ENCODE assay signal across 11 mouse cellular contexts in genomic region chr19:5695849-5696462, GRCm38 (mm10). TPM values are rescaled to one million over a fixed set of nuclear protein-coding genes. Genes with fewer than 3 reads are reported as not detected.
DNase-seq lines count a peak whose midpoint lies in the region; ATAC-seq lines count a peak whose summit lies in the region.
"Had no signal": no experiment of that assay in that cellular context is flagged by ENCODE, and none has a peak within 500 bp of the region (broad histone marks: within the 10 kb centered on the region; RNA-seq: fewer than 3 reads in every experiment).

No protein-coding gene starts in this region.

- no peaks in the 10 kb centered on the region for H3K9me3 ChIP-seq in heart, embryonic 15.5 days (replicated peaks)
- H3K9me3 ChIP-seq in hindbrain, embryonic 11.5 days (ENCODE audit: control insufficient read depth, low read length), result no peaks in the 10 kb centered on the region

- no peaks in the 10 kb centered on the region for H3K27me3 ChIP-seq in heart, embryonic 15.5 days
- peaks cover 7% of the 10 kb centered on the region; the same call in 1 of the 2 replicates for H3K27me3 ChIP-seq in hindbrain, embryonic 11.5 days (ENCODE audit: control insufficient read depth, insufficient read depth, low read length)

- H3K36me3 ChIP-seq in heart, embryonic 15.5 days, result peaks cover 71% of the 10 kb centered on the region
- peaks cover 8% of the 10 kb centered on the region; the same call in 1 of the 2 replicates for H3K36me3 ChIP-seq in hindbrain, embryonic 11.5 days (ENCODE audit: control insufficient read depth, insufficient read depth, low read length)

- H3K4me3 ChIP-seq in heart, embryonic 15.5 days, result no peak overlapping the region; the same call in 1 of the 2 replicates
- peak overlapping the region; percentile 26 for H3K4me3 ChIP-seq in hindbrain, embryonic 11.5 days (ENCODE audit: low read depth, low read length)

- H3K9ac ChIP-seq in heart, embryonic 15.5 days, result no peak overlapping the region
- peak overlapping the region; percentile 28; the same call in 1 of the 2 replicates for H3K9ac ChIP-seq in hindbrain, embryonic 11.5 days (ENCODE audit: low read depth, low read length)
- H3K9ac ChIP-seq: liver, embryonic 14.5 days had no signal

- no peak for DNase-seq in heart, adult 18-20 months
- peak; percentile 86 for DNase-seq in embryo, embryonic 10 days (ENCODE audit: low spot score)
- peak; percentile 69 for DNase-seq in hindbrain, embryonic 11.5 days (ENCODE audit: low spot score)
- peak; percentile 55 for DNase-seq in neural tube, embryonic 10.5 days (ENCODE audit: extremely low spot score, low spot score)
- DNase-seq in spleen, postnatal 4 days (ENCODE audit: low spot score in 2 of 2), result no peak
- DNase-seq in layer of hippocampus, postnatal 14 days (ENCODE audit: low spot score in 2 of 2), result no peak
- DNase-seq: thymus, postnatal 25 days had no signal

- ATAC-seq in heart, embryonic 15.5 days (replicated peaks; ENCODE audit: insufficient number of reproducible peaks, insufficient read depth, low FRiP score, low read depth), result no peak
- ATAC-seq in hindbrain, embryonic 11.5 days (ENCODE audit: low FRiP score), result peak; percentile 49; the same call in 1 of the 2 replicates
- ATAC-seq in erythroblast, adult 5-6 weeks (replicated peaks; ENCODE audit: low FRiP score, poor library complexity, severe bottlenecking), result no peak

- H3K4me2 ChIP-seq in heart, embryonic 15.5 days, result peak overlapping the region; percentile 32; the same call in 1 of the 2 replicates
- H3K4me2 ChIP-seq in hindbrain, embryonic 11.5 days (replicated peaks; ENCODE audit: low read depth, low read length), result peak overlapping the region; percentile 46

- H3K4me1 ChIP-seq in heart, embryonic 15.5 days (replicated peaks), result peaks cover 35% of the 10 kb centered on the region
- peaks cover 11% of the 10 kb centered on the region; the same call in 1 of the 2 replicates for H3K4me1 ChIP-seq in hindbrain, embryonic 11.5 days (replicated peaks; ENCODE audit: control insufficient read depth, insufficient read depth, low read length)

- WGBS in heart, embryonic 15.5 days, result 47% methylated on average over 41 of the region's 41 CpGs
- 14% methylated on average over 41 of the region's 41 CpGs for WGBS in hindbrain, embryonic 11.5 days

- no peak overlapping the region for H3K27ac ChIP-seq in heart, embryonic 15.5 days
- no peak overlapping the region for H3K27ac ChIP-seq in hindbrain, embryonic 11.5 days (ENCODE audit: low read depth, low read length)
- H3K27ac ChIP-seq: liver, embryonic 14.5 days had no signal

RNA-seq across cellular contexts. Expression of gene Pcnx3, which starts 7.2 kb away (rescaled TPM):
- polyA plus RNA-seq in heart, embryonic 15.5 days (2015; fragmentation: Nextera tagmentation; extraction: Ambion mirVana), result 8.9 and 14.2 TPM in 2 replicates
- total RNA-seq in heart, adult 18-20 months (2021), result 10 to 100 TPM; 17.3 to 18.4 TPM
- polyA plus RNA-seq in hindbrain, embryonic 11.5 days (2014; fragmentation: Nextera tagmentation; extraction: Ambion mirVana), result 22.9 and 23.1 TPM in 2 replicates
- total RNA-seq in layer of hippocampus, postnatal 14 days (2021), result 10 to 100 TPM; 66.3 to 72.2 TPM
- total RNA-seq in erythroblast, adult 5-6 weeks (2015; ENCODE audit: low replicate concordance), result 10.7 and 16.3 TPM in 2 replicates
- 14.8 and 20.3 TPM in 2 replicates for total RNA-seq in erythroblast, adult 5-6 weeks (2017; ENCODE audit: low replicate concordance)

RNA-seq across cellular contexts. Expression of gene Map3k11, which starts 7.4 kb away (rescaled TPM):
- 23.7 and 29.6 TPM in 2 replicates for polyA plus RNA-seq in heart, embryonic 15.5 days (2015; fragmentation: Nextera tagmentation; extraction: Ambion mirVana)
- total RNA-seq in heart, adult 18-20 months (2021), result 10 to 100 TPM; 21.5 to 25.2 TPM
- polyA plus RNA-seq in hindbrain, embryonic 11.5 days (2014; fragmentation: Nextera tagmentation; extraction: Ambion mirVana), result 13.4 and 14.7 TPM in 2 replicates
- 10 to 100 TPM; 16.1 to 17.0 TPM for total RNA-seq in layer of hippocampus, postnatal 14 days (2021)
- 5.0 and 7.3 TPM in 2 replicates for total RNA-seq in erythroblast, adult 5-6 weeks (2015; ENCODE audit: low replicate concordance)
- 8.4 and 11.2 TPM in 2 replicates for total RNA-seq in erythroblast, adult 5-6 weeks (2017; ENCODE audit: low replicate concordance)

RNA-seq across cellular contexts. Expression of gene Kcnk7, which starts 8.2 kb away (rescaled TPM):
- polyA plus RNA-seq in heart, embryonic 15.5 days (2015; fragmentation: Nextera tagmentation; extraction: Ambion mirVana), result 0.40 TPM in 1 of 2 replicates, not detected in the other
- not detected for total RNA-seq in heart, adult 18-20 months (2021)
- 0.19 TPM in 1 of 2 replicates, not detected in the other for polyA plus RNA-seq in hindbrain, embryonic 11.5 days (2014; fragmentation: Nextera tagmentation; extraction: Ambion mirVana)
- not detected for total RNA-seq in layer of hippocampus, postnatal 14 days (2021)
- not detected in 2 replicates for total RNA-seq in erythroblast, adult 5-6 weeks (2015; ENCODE audit: low replicate concordance)
- total RNA-seq in erythroblast, adult 5-6 weeks (2017; ENCODE audit: low replicate concordance), result not detected in 2 replicates
- total RNA-seq: granulocyte monocyte progenitor cell, adult 5-6 weeks had no signal

RNA-seq across cellular contexts. Expression of gene Ehbp1l1, which starts 30.2 kb away (rescaled TPM):
- polyA plus RNA-seq in heart, embryonic 15.5 days (2015; fragmentation: Nextera tagmentation; extraction: Ambion mirVana), result 82.6 and 84.3 TPM in 2 replicates
- 100 to 1,000 TPM; 134 to 144 TPM for total RNA-seq in heart, adult 18-20 months (2021)
- polyA plus RNA-seq in hindbrain, embryonic 11.5 days (2014; fragmentation: Nextera tagmentation; extraction: Ambion mirVana), result 4.4 and 6.2 TPM in 2 replicates
- total RNA-seq in layer of hippocampus, postnatal 14 days (2021), result 10 to 100 TPM; 15.6 to 20.1 TPM
- total RNA-seq in erythroblast, adult 5-6 weeks (2015; ENCODE audit: low replicate concordance), result 27.5 and 57.9 TPM in 2 replicates
- 236 and 446 TPM in 2 replicates for total RNA-seq in erythroblast, adult 5-6 weeks (2017; ENCODE audit: low replicate concordance)

RNA-seq across cellular contexts. Expression of gene Sipa1, which starts 32.4 kb away (rescaled TPM):
- polyA plus RNA-seq in heart, embryonic 15.5 days (2015; fragmentation: Nextera tagmentation; extraction: Ambion mirVana), result 20.6 and 33.5 TPM in 2 replicates
- 10 to 100 TPM; 20.3 to 24.1 TPM for total RNA-seq in heart, adult 18-20 months (2021)
- polyA plus RNA-seq in hindbrain, embryonic 11.5 days (2014; fragmentation: Nextera tagmentation; extraction: Ambion mirVana), result 7.8 and 8.2 TPM in 2 replicates
- total RNA-seq in layer of hippocampus, postnatal 14 days (2021), result 10 to 100 TPM; 22.8 to 26.1 TPM
- total RNA-seq in erythroblast, adult 5-6 weeks (2015; ENCODE audit: low replicate concordance), result 20.5 and 36.9 TPM in 2 replicates
- 27.4 and 90.3 TPM in 2 replicates for total RNA-seq in erythroblast, adult 5-6 weeks (2017; ENCODE audit: low replicate concordance)

Comparison
In these comparisons a context has a peak if more than half of its experiments do, and no peak if none do; other contexts are left out.
1. DNase-seq: peak in embryo, embryonic 10 days (single experiment), hindbrain, embryonic 11.5 days (single experiment) and neural tube, embryonic 10.5 days (single experiment); none in heart, adult 18-20 months (0 of 2), spleen, postnatal 4 days (0 of 2) and layer of hippocampus, postnatal 14 days (0 of 2).